ENCODE assay signal across 31 mouse cellular contexts in genomic region chr9:77776720-77777515, GRCm38 (mm10). TPM values are rescaled to one million over a fixed set of nuclear protein-coding genes. Genes with fewer than 3 reads are reported as not detected.
DNase-seq lines count a peak whose midpoint lies in the region; ATAC-seq and TF ChIP-seq lines count a peak whose summit lies in the region.
"Had no signal": no experiment of that assay in that cellular context is flagged by ENCODE, and none has a peak within 500 bp of the region (broad histone marks: within the 10 kb centered on the region; RNA-seq: fewer than 3 reads in every experiment).

No protein-coding gene starts in this region.

- H3K4me1 ChIP-seq in kidney, embryonic 15.5 days = peaks cover 20% of the 10 kb centered on the region
- peaks cover 52% of the 10 kb centered on the region for H3K4me1 ChIP-seq in E14TG2a.4 (replicated peaks; ENCODE audit: low read depth, low read length)

- no peak for ATAC-seq in kidney, embryonic 15.5 days (replicated peaks; ENCODE audit: low FRiP score)
- ATAC-seq: CD4-positive, CD25-positive, alpha-beta regulatory T cell, adult 4 months; forebrain, embryonic 13.5 days; liver, embryonic 12.5 days; liver, postnatal 0 days; midbrain, embryonic 13.5 days; Patski had no signal

- no peak overlapping the region for H3K4me2 ChIP-seq in kidney, embryonic 15.5 days
- H3K4me2 ChIP-seq: embryonic facial prominence, embryonic 13.5 days; forebrain, embryonic 13.5 days; heart, embryonic 11.5 days; hindbrain, embryonic 13.5 days; liver, embryonic 12.5 days; midbrain, embryonic 13.5 days had no signal

- H3K27ac ChIP-seq in kidney, embryonic 15.5 days = peak overlapping the region; percentile 2; the same call in 1 of the 2 replicates
- H3K27ac ChIP-seq: embryonic facial prominence, embryonic 13.5 days; forebrain, embryonic 13.5 days; hindbrain, embryonic 13.5 days; liver, embryonic 12.5 days; midbrain, embryonic 13.5 days had no signal

- TF ChIP-seq CTCF in E14TG2a.4 (conservative IDR thresholded peaks at IDR 0.05; ENCODE audit: low read length) = no peak

- H3K9me3 ChIP-seq in kidney, embryonic 15.5 days (replicated peaks) = no peaks in the 10 kb centered on the region
- H3K9me3 ChIP-seq in E14TG2a.4 (ENCODE audit: low read length) = no peaks in the 10 kb centered on the region
- H3K9me3 ChIP-seq: embryonic facial prominence, embryonic 13.5 days; forebrain, embryonic 13.5 days; G1E; hindbrain, embryonic 13.5 days; liver, embryonic 12.5 days; megakaryocyte, embryonic 14.5 days; midbrain, embryonic 13.5 days had no signal

- H3K9ac ChIP-seq in kidney, embryonic 15.5 days = no peak overlapping the region
- H3K9ac ChIP-seq: embryonic facial prominence, embryonic 13.5 days; forebrain, embryonic 13.5 days; hindbrain, embryonic 13.5 days; liver, embryonic 12.5 days; liver, postnatal 0 days; midbrain, embryonic 13.5 days had no signal

- WGBS in kidney, embryonic 15.5 days = 43% methylated on average over 7 of the region's 7 CpGs

- peaks cover 52% of the 10 kb centered on the region for H3K36me3 ChIP-seq in kidney, embryonic 15.5 days
- H3K36me3 ChIP-seq in E14TG2a.4 (ENCODE audit: insufficient read depth, low read length) = peaks cover 87% of the 10 kb centered on the region

- no peak overlapping the region for H3K4me3 ChIP-seq in kidney, embryonic 15.5 days (replicated peaks)
- H3K4me3 ChIP-seq in E14TG2a.4 (replicated peaks; ENCODE audit: low read length) = 0 out of 2 replicates have a peak overlapping the region, but pooled peaks have one; percentile 20
- H3K4me3 ChIP-seq: embryonic facial prominence, embryonic 13.5 days; forebrain, embryonic 13.5 days; hindbrain, embryonic 13.5 days; liver, embryonic 12.5 days; megakaryocyte, embryonic 14.5 days; midbrain, embryonic 13.5 days had no signal

- no peak for DNase-seq in kidney, postnatal 4 days
- peak; percentile 62 for DNase-seq in R1 (ENCODE audit: low read depth, low spot score)
- peak; percentile 75 for DNase-seq in gonadal fat pad, adult 2 months (ENCODE audit: low read depth)
- no peak for DNase-seq in embryo, embryonic 9.5 days (ENCODE audit: extremely low spot score)
- DNase-seq in c-Kit-positive CD71-positive TER-119-positive erythroid progenitor cells, embryonic 14.5 days (ENCODE audit: low spot score) = no peak
- DNase-seq in cerebellum, adult 11-12 months = no peak
- DNase-seq: adrenal gland, postnatal 36 days; cerebellum, adult 9-10 months; cerebellum, postnatal 36 days; gastrocnemius, postnatal 25 days; heart, adult 18-20 months; heart, postnatal 36 days; kidney, adult 9 months; kidney, postnatal 36 days; left cerebral cortex, postnatal 4 days; liver, postnatal 0 days; lung, postnatal 4 days; right cerebral cortex, postnatal 4 days; thymus, postnatal 4 days had no signal

- H3K27me3 ChIP-seq in kidney, embryonic 15.5 days = no peaks in the 10 kb centered on the region
- H3K27me3 ChIP-seq in E14TG2a.4 (ENCODE audit: insufficient read depth, low read length) = no peaks in the 10 kb centered on the region
- H3K27me3 ChIP-seq: embryonic facial prominence, embryonic 13.5 days; forebrain, embryonic 13.5 days; hindbrain, embryonic 13.5 days; liver, embryonic 12.5 days; megakaryocyte, embryonic 14.5 days; midbrain, embryonic 13.5 days; Patski had no signal

RNA-seq across cellular contexts. Expression of gene Gclc, which starts 22.6 kb away (rescaled TPM):
- polyA plus RNA-seq in kidney, embryonic 15.5 days (2015; fragmentation: Nextera tagmentation; extraction: Ambion mirVana) = 24.0 and 24.2 TPM in 2 replicates
- 23.8 and 26.5 TPM in 2 replicates for polyA plus RNA-seq in gonadal fat pad, adult 2 months (2012; rRNA removed)

Comparison
In these comparisons a context has a peak if more than half of its experiments do, and no peak if none do; other contexts are left out.
1. DNase-seq: peak in R1 (single experiment) and gonadal fat pad, adult 2 months (single experiment); none in kidney, postnatal 4 days (0 of 2), embryo, embryonic 9.5 days (single experiment), c-Kit-positive CD71-positive TER-119-positive erythroid progenitor cells, embryonic 14.5 days (single experiment) and cerebellum, adult 11-12 months (single experiment).